Mouse (Mus musculus): ENCODE results near the gene Tspan17. TPM values are rescaled to one million over a fixed set of nuclear protein-coding genes. Genes with fewer than 3 reads are reported as not detected.
"Not testable (repeated sequence)": the region's sequence is repeated elsewhere in the genome, so short reads cannot be mapped to it uniquely, and the experiment has no call there.

The Tspan17 gene
- polyA plus RNA-seq, 2 experiments from 2014 or later = 1.5 to 2.2 TPM

DNA sequence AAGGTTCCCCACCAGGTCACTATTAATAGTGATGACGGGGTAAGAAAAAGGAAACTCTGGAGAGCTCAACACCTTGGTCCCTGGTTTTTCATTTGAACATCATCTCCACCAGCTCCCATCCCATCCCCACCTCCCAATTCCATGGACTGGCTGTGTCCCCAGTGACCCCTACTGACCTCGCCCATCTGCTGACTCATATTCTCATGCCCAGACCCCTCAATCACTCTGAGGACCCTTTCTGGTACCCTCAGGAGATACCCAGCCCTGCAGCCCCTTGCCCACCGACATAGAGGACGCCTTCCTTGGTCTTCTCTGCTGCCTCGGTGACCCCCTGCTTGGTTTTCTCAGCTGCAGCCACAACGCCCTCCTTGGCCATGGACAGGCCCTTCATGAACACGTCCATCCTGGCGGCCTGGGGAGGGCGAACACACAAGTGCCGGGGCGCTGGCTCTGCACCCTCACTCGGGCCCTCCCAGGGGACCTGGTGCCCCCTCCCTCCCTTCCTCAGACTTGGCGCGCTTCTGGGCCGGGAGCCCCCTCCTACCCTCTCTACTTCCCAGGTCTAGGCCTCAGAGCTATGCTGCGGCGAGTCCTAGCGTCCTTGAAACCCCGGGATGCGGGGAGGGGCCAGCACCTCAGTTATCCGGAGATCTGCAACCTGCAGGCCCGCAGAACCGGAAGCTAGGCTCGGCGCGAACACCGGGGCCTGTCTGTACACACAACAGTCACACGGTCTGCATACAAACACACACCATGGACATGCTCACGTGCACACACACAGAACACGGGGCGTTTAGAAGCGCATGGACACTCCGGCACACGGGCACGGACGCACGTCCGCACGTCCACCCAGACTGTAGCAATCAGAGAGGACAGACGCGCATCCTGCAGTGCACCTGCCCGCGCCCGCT, 23.6 kb upstream of the Tspan17 start:
- no peak for ATAC-seq

DNA sequence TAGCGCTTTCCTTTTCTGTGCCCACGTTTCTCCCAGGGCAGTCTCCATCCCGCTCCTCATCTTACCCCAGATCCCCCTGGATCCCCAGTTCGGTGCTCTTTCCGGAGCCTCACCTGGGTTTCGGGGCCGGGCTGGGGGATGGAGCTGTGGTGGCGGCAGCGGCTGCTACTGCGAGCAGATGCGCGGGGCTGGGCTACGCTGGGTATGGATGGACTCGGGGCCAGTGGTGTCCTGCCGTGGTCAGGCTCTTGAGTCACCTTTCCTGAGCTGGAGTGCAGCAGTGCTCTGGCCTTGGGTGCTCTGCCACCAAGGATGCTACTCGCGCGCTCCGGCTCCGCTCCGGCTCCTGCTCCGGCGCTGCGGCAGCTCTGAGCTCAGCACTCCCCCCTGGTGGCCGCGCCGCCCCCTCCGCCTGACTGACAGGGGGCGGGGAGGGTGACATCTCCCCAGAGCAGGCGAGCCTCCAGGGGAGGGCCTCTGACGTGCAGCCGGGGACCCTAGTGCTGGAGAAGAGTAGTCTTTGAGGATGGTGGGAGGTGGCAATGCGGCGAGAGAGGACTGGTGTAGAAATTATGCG, 22.9 kb upstream of the Tspan17 start, which contains the start of gene Sncb:
Gene Sncb (minus strand): TSS at position 404 of the 577 bp plus-strand sequence.
- peak; percentile 65 for ATAC-seq

DNA sequence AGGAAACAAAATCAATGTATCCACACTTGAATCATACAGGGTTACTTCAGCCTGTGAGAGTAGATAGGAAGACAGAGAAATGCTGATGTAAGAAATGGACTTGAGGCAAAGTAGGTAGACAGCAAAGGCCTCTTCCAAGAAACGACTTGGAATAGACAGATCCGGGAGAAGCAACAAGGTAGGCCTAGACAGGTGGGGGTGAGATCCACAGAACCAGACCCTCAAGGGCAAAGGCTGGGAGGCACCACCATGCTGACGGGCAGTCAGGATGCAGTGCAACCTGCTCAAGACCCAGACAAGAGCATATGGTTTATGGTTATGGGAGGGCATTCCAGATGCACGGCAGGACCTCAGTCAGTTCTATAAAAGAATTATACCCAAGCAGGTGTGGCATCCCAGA, 22.2 kb upstream of the Tspan17 start:
- ATAC-seq = no peak

GRCm38 (mm10) chr13:54780592-54780991, 8.6 kb upstream of the Tspan17 start:
- no peak for ATAC-seq

GRCm38 (mm10) chr13:54781086-54781485, 8.1 kb upstream of the Tspan17 start:
- ATAC-seq = no peak

GRCm38 (mm10) chr13:54783235-54783634, 5.9 kb upstream of the Tspan17 start:
- no peak for ATAC-seq

GRCm38 (mm10) chr13:54783698-54784097, 5.5 kb upstream of the Tspan17 start, which contains the start of gene Eif4e1b:
Gene Eif4e1b (plus strand): TSS chr13:54783998.
- ATAC-seq = no peak

GRCm38 (mm10) chr13:54787591-54787990, 1.6 kb upstream of the Tspan17 start:
- ATAC-seq = not testable (repeated sequence)

DNA sequence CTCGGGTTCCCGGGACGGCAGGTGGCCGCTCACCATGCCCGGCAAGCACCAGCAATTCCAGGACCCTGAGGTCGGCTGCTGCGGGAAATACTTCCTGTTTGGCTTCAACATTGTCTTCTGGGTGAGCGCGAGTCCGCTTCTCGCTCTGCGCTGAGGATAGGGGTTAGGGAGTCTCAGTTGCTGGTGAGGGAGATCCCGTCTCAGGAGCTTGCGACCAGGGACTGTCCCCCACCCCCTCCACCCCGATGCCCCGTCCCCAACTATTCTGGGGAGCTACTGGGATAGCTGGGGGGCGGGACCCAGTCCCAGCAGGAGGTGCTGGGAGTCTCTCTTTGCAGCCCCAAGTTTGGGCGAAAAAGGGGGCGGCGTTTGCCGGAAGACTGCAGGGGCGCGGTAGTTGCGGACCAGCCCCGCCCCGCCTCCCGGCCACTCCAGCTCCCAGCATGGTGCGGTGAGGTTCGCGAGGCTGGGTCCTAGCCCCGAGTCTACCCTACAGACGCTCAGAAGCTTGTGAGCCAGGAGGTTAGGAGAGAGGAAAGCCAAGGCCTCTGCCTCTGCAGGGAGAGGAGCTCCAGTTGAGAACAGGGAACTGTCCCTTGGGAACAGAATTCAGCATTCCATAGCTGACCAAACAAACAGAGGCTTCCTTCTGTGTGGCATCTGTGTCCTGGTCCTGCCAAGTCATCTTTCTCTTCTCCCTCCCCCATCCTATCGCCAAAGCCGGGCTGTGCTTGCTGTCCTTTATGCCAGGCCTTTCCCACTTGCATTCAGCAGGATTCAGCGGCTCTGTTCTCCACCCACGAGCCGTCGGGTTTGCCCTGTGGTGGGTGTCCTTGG, 602 bp downstream of the Tspan17 start:
- ATAC-seq = peak; percentile 31

DNA sequence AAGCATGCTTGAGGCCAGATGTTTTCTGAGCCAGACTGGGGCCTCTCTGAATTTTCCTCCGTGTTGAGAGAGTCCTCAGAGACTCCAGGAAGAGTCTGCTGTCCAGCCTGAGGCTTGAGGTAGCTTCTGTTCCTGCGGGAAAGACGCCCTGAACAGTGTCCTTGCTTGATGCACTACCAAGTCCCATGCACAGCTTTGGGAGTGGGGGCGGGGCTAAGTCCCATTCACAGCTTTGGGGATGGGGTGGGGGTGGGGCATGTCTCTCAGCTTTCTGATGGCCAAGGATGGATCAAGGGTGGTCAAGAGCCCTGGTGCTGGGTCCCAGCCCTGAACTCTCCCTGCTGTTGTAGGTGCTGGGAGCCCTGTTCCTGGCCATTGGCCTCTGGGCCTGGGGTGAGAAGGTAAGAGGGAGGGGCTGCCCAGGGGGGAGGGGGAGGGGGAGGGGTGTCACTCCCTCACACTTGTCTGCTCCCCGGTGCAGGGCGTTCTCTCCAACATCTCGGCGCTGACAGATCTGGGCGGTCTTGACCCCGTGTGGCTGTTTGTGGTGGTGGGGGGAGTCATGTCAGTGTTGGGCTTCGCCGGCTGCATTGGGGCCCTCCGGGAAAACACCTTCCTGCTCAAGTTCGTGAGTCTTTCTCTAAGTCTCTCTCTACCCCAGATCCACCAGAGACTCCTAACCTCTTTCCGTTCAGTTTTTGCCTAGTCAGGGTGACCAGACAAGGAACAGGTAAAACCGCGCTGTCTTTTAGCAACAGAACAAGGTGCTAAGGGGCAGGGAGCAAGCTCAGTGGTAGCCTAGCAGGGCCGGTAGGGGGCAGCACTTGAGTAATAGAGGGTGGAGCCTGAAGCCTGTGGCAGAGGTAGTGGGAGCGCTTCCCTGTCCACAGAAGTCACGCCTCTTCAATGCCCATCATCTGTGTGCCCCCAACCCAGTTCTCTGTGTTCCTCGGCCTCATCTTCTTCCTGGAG, 3.4 kb downstream of the Tspan17 start:
- ATAC-seq = no peak

DNA sequence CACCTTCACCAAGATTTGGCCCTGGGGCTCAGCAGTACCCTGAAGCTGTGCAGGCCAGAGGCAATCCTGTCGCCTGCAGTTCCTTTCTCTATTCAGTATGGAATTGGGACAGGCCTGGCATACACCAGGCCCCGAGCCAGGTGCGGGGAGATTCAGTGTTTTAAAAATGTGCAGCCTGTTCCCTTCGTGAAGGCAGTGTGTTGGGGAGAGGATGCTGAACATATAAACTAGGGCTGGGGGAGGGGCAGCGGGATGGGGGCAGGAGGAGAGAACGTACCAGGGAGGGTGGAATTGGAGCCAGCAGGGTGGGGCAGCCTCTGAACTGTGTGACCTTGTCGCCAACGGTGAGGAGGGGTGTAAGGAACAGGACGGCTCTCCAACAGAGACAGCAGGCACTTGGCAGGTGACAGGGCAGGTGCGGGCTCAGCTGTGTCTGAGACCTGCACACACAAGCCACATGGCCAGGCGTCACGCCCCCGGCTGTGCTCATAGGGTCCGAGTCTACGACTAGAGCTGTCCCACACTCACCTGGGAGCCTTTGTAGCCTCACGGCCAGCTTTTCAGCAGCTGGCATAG, 4.9 kb downstream of the Tspan17 start:
- ATAC-seq = no peak

GRCm38 (mm10) chr13:54794843-54795242, 5.7 kb downstream of the Tspan17 start:
- ATAC-seq = no peak

DNA sequence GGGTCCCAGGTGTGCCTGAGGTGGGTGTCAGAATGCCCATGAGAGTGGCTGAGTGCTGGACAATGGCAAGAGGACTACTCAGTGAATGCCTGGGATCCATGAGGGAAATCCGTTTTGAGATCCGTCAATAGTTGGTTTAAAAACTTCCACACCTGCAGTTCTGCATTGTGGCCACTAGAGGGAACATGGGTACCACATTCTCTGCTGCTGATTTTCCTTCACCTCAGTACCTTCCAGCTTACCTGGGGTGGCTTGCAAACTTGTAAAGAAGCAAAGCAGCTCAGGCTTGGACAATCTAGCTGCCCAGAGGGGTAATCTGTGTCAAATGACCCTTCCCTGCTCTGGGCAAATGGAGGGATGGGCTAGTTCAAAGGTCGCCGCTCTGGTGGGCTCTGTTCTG, 8.2 kb downstream of the Tspan17 start:
- ATAC-seq = no peak

- ATAC-seq = no peak
Observed at GRCm38 (mm10) chr13:54797861-54798643, 8.9 kb downstream of the Tspan17 start.

GRCm38 (mm10) chr13:54798740-54799139, 9.6 kb downstream of the Tspan17 start:
- ATAC-seq = no peak

DNA sequence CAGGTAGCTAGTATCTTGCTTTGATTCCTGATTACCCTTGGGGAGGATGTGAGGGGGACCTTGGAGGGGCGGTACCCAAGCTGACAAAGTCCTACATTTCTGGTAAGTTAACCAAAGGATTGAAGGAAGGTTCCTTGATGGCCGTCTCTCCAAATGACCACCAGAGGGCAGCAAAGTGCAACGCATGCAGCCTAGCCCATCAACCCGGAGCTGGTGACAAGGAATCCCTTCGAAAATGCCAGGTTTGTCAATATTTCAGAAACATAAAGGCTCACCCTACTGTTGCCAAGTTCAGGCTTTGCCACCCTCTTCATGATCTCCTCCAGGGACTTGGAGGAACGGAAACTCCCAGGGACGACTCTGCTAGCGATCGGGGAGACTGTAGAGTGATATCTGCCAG, 10.5 kb downstream of the Tspan17 start:
- no peak for ATAC-seq

DNA sequence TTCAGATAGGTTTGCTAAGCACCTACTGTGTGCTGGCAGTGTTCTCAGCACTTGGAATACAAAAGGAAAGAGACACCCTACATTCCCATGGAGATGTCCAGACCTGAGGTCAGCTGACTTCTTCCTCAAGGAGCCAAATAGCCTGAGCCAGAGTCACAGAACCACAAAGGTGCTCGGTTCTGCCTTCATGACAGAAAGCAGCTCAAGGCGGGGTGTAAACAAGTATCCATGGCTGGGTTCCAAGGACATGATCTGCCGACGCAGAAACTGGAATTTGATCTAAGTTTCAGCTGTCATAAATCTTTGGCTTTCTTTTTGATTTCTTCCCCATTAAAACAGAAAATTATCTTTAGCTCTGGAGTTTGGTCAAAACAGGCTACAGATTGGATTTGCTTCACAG, 11.0 kb downstream of the Tspan17 start:
- ATAC-seq = no peak

GRCm38 (mm10) chr13:54803010-54803409, 13.8 kb downstream of the Tspan17 start:
- no peak for ATAC-seq

DNA sequence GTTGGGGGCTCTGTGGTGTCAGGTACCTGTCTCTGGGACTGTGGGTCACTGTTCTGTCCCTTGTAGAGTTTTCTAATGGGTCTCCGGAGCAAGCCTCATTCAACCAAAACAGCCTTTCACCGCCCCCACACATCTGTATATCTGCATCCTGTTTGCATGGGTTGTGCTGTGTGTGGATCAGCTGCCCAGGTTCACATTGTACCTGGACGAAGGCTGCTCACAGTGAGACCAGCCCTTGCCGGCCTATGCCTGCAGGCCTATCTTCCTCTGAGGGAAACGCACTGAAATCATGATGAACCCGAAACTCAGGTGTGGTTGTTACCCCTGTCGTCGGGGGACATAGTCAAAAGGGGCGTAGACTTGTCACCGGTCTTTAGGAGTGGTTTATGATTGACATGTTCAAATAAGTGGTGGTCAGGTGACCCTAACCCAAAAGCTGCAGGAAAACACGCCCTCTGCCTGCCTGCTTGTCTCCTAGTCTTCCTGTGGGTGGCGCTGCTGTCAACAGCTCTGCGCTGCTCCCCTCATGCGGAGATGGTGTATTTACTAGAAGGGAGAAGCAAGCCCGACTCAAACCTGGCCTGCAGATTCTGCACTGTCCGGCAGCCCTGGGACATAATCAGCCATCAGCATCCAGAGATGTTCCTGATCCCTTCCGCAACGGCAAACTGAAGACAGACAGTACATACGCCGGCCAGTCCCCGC, 16.1 kb downstream of the Tspan17 start:
- no peak for ATAC-seq

- no peak for ATAC-seq
Observed at GRCm38 (mm10) chr13:54806434-54806976, 17.3 kb downstream of the Tspan17 start.

All from activated CD4-positive, CD25-positive, alpha-beta regulatory T cell, adult 4 months (primary cell).